Mouse (Mus musculus): ENCODE data around the gene Sbno2. TPM values are rescaled to one million over a fixed set of nuclear protein-coding genes. Genes with fewer than 3 reads are reported as not detected.

The Sbno2 gene
- polyA plus RNA-seq, 1 experiment = 25.4 TPM

GRCm38 (mm10) chr10:80116563-80116926, 11.2 kb upstream of the Sbno2 start:
- H3K4me1 ChIP-seq (ENCODE audit: control insufficient read depth, insufficient read depth, low read length) = peaks cover 19% of the 10 kb centered on the region
- H3K27me3 ChIP-seq (ENCODE audit: control insufficient read depth, insufficient read depth, low read length) = no peaks in the 10 kb centered on the region
- 1% methylated on average over 27 of the region's 27 CpGs for WGBS
- TF ChIP-seq POLR2A (IDR thresholded peaks at IDR 0.05; ENCODE audit: borderline replicate concordance, insufficient read depth, low read length) (no peak), CTCF (IDR thresholded peaks at IDR 0.05; ENCODE audit: borderline replicate concordance, insufficient read depth, low read depth, low read length) (no peak)
- peak overlapping the region; percentile 83 for H3K4me3 ChIP-seq (replicated peaks; ENCODE audit: insufficient read depth, low read depth, low read length)
- peak overlapping the region; percentile 54 for H3K27ac ChIP-seq (ENCODE audit: insufficient read depth, low read length)
- peak in 1 of 2 experiments; percentile 60 for DNase-seq

GRCm38 (mm10) chr10:80115944-80116335, 10.6 kb upstream of the Sbno2 start:
- H3K4me3 ChIP-seq (replicated peaks; ENCODE audit: insufficient read depth, low read depth, low read length) = peak overlapping the region; percentile 83
- peak overlapping the region; percentile 49; the same call in 1 of the 2 replicates for H3K27ac ChIP-seq (ENCODE audit: insufficient read depth, low read length)
- H3K4me1 ChIP-seq (ENCODE audit: control insufficient read depth, insufficient read depth, low read length) = peaks cover 19% of the 10 kb centered on the region
- no peak for DNase-seq
- TF ChIP-seq POLR2A (IDR thresholded peaks at IDR 0.05; ENCODE audit: borderline replicate concordance, insufficient read depth, low read length) (no peak), CTCF (IDR thresholded peaks at IDR 0.05; ENCODE audit: borderline replicate concordance, insufficient read depth, low read depth, low read length) (no peak)
- no peaks in the 10 kb centered on the region for H3K27me3 ChIP-seq (ENCODE audit: control insufficient read depth, insufficient read depth, low read length)
- under 1% methylated on average over 63 of the region's 63 CpGs for WGBS

GRCm38 (mm10) chr10:80115290-80115943, 10.0 kb upstream of the Sbno2 start, which contains the start of gene Stk11:
Gene Stk11, plus strand, starts transcription at chr10:80115803.
- TF ChIP-seq CTCF (IDR thresholded peaks at IDR 0.05; ENCODE audit: borderline replicate concordance, insufficient read depth, low read depth, low read length) (no peak), POLR2A (IDR thresholded peaks at IDR 0.05; ENCODE audit: borderline replicate concordance, insufficient read depth, low read length) (peak; percentile 65)
- Histone ChIP-seq H3K4me1 (ENCODE audit: control insufficient read depth, insufficient read depth, low read length) (peaks cover 18% of the 10 kb centered on the region), H3K27ac (ENCODE audit: insufficient read depth, low read length) (peak within 1 kb of the TSS; percentile 54), H3K4me3 (replicated peaks; ENCODE audit: insufficient read depth, low read depth, low read length) (peak within 1 kb of the TSS; percentile 83), H3K27me3 (ENCODE audit: control insufficient read depth, insufficient read depth, low read length) (no peaks in the 10 kb centered on the region)
- peak; percentile 98 to 100 for DNase-seq
- WGBS = under 1% methylated on average over 70 of the region's 70 CpGs

- Histone ChIP-seq H3K4me3 (replicated peaks; ENCODE audit: insufficient read depth, low read depth, low read length) (peak overlapping the region; percentile 65), H3K27ac (ENCODE audit: insufficient read depth, low read length) (peak overlapping the region; percentile 22; the same call in 1 of the 2 replicates), H3K27me3 (ENCODE audit: control insufficient read depth, insufficient read depth, low read length) (no peaks in the 10 kb centered on the region), H3K4me1 (ENCODE audit: control insufficient read depth, insufficient read depth, low read length) (peaks cover 11% of the 10 kb centered on the region)
- TF ChIP-seq POLR2A (IDR thresholded peaks at IDR 0.05; ENCODE audit: borderline replicate concordance, insufficient read depth, low read length) = no peak
- TF ChIP-seq CTCF (IDR thresholded peaks at IDR 0.05; ENCODE audit: borderline replicate concordance, insufficient read depth, low read depth, low read length) = peak; percentile 92
- 5% methylated on average over 27 of the region's 27 CpGs for WGBS
- DNase-seq = peak; percentile 90 to 92
Measured at GRCm38 (mm10) chr10:80114341-80115284, 9.2 kb upstream of the Sbno2 start.

- H3K4me1 ChIP-seq (ENCODE audit: control insufficient read depth, insufficient read depth, low read length) = peaks cover 4% of the 10 kb centered on the region
- no peak for DNase-seq
- H3K27ac ChIP-seq (ENCODE audit: insufficient read depth, low read length) = no peak overlapping the region
- no peak for TF ChIP-seq POLR2A (IDR thresholded peaks at IDR 0.05; ENCODE audit: borderline replicate concordance, insufficient read depth, low read length)
- TF ChIP-seq CTCF (IDR thresholded peaks at IDR 0.05; ENCODE audit: borderline replicate concordance, insufficient read depth, low read depth, low read length) = no peak
- WGBS = 31% methylated on average over 6 of the region's 6 CpGs
- H3K27me3 ChIP-seq (ENCODE audit: control insufficient read depth, insufficient read depth, low read length) = no peaks in the 10 kb centered on the region
- H3K4me3 ChIP-seq (replicated peaks; ENCODE audit: insufficient read depth, low read depth, low read length) = no peak overlapping the region
Measured at GRCm38 (mm10) chr10:80107678-80108077, 2.3 kb upstream of the Sbno2 start.

GRCm38 (mm10) chr10:80105926-80106325, 555 bp upstream of the Sbno2 start:
- Histone ChIP-seq H3K27ac (ENCODE audit: insufficient read depth, low read length) (no peak overlapping the region), H3K27me3 (ENCODE audit: control insufficient read depth, insufficient read depth, low read length) (no peaks in the 10 kb centered on the region), H3K4me3 (replicated peaks; ENCODE audit: insufficient read depth, low read depth, low read length) (no peak overlapping the region), H3K4me1 (ENCODE audit: control insufficient read depth, insufficient read depth, low read length) (peaks cover 13% of the 10 kb centered on the region)
- no peak for DNase-seq
- TF ChIP-seq POLR2A (IDR thresholded peaks at IDR 0.05; ENCODE audit: borderline replicate concordance, insufficient read depth, low read length) = no peak
- no peak for TF ChIP-seq CTCF (IDR thresholded peaks at IDR 0.05; ENCODE audit: borderline replicate concordance, insufficient read depth, low read depth, low read length)
- 75% methylated on average over 5 of the region's 5 CpGs for WGBS

- Histone ChIP-seq H3K27ac (ENCODE audit: insufficient read depth, low read length) (no peak overlapping the region), H3K4me1 (ENCODE audit: control insufficient read depth, insufficient read depth, low read length) (peaks cover 13% of the 10 kb centered on the region), H3K4me3 (replicated peaks; ENCODE audit: insufficient read depth, low read depth, low read length) (no peak overlapping the region), H3K27me3 (ENCODE audit: control insufficient read depth, insufficient read depth, low read length) (no peaks in the 10 kb centered on the region)
- no peak for DNase-seq
- TF ChIP-seq CTCF (IDR thresholded peaks at IDR 0.05; ENCODE audit: borderline replicate concordance, insufficient read depth, low read depth, low read length) = no peak
- TF ChIP-seq POLR2A (IDR thresholded peaks at IDR 0.05; ENCODE audit: borderline replicate concordance, insufficient read depth, low read length) = no peak
- WGBS = 78% methylated on average over 3 of the region's 3 CpGs
Measured at GRCm38 (mm10) chr10:80104181-80104580, 1.2 kb downstream of the Sbno2 start.
